Mouse (Mus musculus): ENCODE results near the gene Lrfn3.

The Lrfn3 gene

GRCm38 (mm10) chr7:30362652-30363343 is at the start of gene Lrfn3:
Gene Lrfn3 (minus strand): TSS chr7:30362772.
- no peak for DNase-seq (ENCODE audit: low spot score)

GRCm38 (mm10) chr7:30411023-30411422 is 48.5 kb upstream of the Lrfn3 start:
- DNase-seq (ENCODE audit: low spot score), result no peak

- no peak for DNase-seq (ENCODE audit: low spot score)
These were observed 47.2 kb upstream of the Lrfn3 start for GRCm38 (mm10) chr7:30409789-30410188.

GRCm38 (mm10) chr7:30408639-30409038 is 46.1 kb upstream of the Lrfn3 start:
- no peak for DNase-seq (ENCODE audit: low spot score)

- DNase-seq (ENCODE audit: low spot score), result no peak
These were observed 39.8 kb upstream of the Lrfn3 start for GRCm38 (mm10) chr7:30402343-30402742.

GRCm38 (mm10) chr7:30399671-30400070 is 37.1 kb upstream of the Lrfn3 start:
- DNase-seq (ENCODE audit: low spot score), result no peak

- DNase-seq (ENCODE audit: low spot score), result no peak
These were observed 32.3 kb upstream of the Lrfn3 start for GRCm38 (mm10) chr7:30394871-30395270.

GRCm38 (mm10) chr7:30394379-30394778 is 31.8 kb upstream of the Lrfn3 start:
- DNase-seq (ENCODE audit: low spot score), result peak; percentile 26

GRCm38 (mm10) chr7:30393631-30394030 is 31.1 kb upstream of the Lrfn3 start:
- no peak for DNase-seq (ENCODE audit: low spot score)

GRCm38 (mm10) chr7:30392746-30393520 is 30.4 kb upstream of the Lrfn3 start:
- DNase-seq (ENCODE audit: low spot score), result no peak

- DNase-seq (ENCODE audit: low spot score), result no peak
These were observed 21.5 kb upstream of the Lrfn3 start for GRCm38 (mm10) chr7:30384106-30384505.

- DNase-seq (ENCODE audit: low spot score), result no peak
These were observed 17.5 kb upstream of the Lrfn3 start for GRCm38 (mm10) chr7:30380061-30380460.

GRCm38 (mm10) chr7:30373501-30373962 is 11.0 kb upstream of the Lrfn3 start:
- DNase-seq (ENCODE audit: low spot score), result peak; percentile 97

- no peak for DNase-seq (ENCODE audit: low spot score)
These were observed 4.9 kb upstream of the Lrfn3 start for GRCm38 (mm10) chr7:30367466-30367865.

GRCm38 (mm10) chr7:30363344-30363738 is 769 bp upstream of the Lrfn3 start:
- no peak for DNase-seq (ENCODE audit: low spot score)

- no peak for DNase-seq (ENCODE audit: low spot score)
These were observed 2.5 kb downstream of the Lrfn3 start for GRCm38 (mm10) chr7:30360028-30360427.

GRCm38 (mm10) chr7:30359276-30359865 is 3.2 kb downstream of the Lrfn3 start:
- no peak for DNase-seq (ENCODE audit: low spot score)

- no peak for DNase-seq (ENCODE audit: low spot score)
These were observed 4.0 kb downstream of the Lrfn3 start for GRCm38 (mm10) chr7:30358378-30359186.

- no peak for DNase-seq (ENCODE audit: low spot score)
These were observed 8.5 kb downstream of the Lrfn3 start for GRCm38 (mm10) chr7:30354059-30354458.

- no peak for DNase-seq (ENCODE audit: low spot score)
These were observed 9.2 kb downstream of the Lrfn3 start for GRCm38 (mm10) chr7:30353279-30353822.

- DNase-seq (ENCODE audit: low spot score), result no peak
These were observed 14.7 kb downstream of the Lrfn3 start for GRCm38 (mm10) chr7:30347828-30348227.

Data from layer of hippocampus, adult 9-10 months (tissue).